Mouse (Mus musculus) common myeloid progenitor, adult 5-6 weeks (primary cell): ENCODE results near the gene Lpp. TPM values are rescaled to one million over a fixed set of nuclear protein-coding genes. Genes with fewer than 3 reads are reported as not detected.
A peak's percentile ranks its signal among the peaks of the same experiment; 100 is the strongest.

Experiments
- ATAC-seq: replicated peaks from 2 replicates; pipeline ENCODE4 v1.8.0; 2016; ENCODE audit warnings: low read depth, mild to moderate bottlenecking, moderate TSS enrichment, inconsistent platforms; ENCODE audit not compliant: poor library complexity, severe bottlenecking
- total RNA-seq: library from RNA; stranded (forward); fragments of 200-1000, 187-1606 nt; gene quantifications from 2 replicates; pipeline ENCODE4 v1.2.3, GENCODE M21; 2017

Lpp gene
- total RNA-seq, 1 experiment from 2014 or later: 4.2 TPM

DNA sequence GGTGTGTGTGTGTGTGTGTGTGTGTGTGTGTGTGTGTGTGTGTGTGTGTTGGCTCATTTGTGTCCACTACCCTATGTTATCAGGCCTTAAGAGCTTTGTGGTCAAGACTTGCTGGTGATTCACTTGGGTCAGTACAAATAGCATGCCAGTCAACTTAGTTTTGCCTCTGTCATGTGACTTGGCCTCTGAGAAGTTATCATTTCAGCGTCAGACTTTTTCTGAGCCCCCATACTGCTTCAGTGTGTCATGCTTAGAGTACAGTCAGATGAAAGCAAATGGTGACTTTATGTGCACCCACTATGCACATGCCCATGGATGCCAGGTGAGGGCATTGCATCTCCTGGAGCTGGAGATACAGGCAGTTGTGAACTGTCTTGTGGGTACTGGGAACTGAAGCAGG lies 38.5 kb downstream of the Lpp start:
- ATAC-seq: no peak

DNA sequence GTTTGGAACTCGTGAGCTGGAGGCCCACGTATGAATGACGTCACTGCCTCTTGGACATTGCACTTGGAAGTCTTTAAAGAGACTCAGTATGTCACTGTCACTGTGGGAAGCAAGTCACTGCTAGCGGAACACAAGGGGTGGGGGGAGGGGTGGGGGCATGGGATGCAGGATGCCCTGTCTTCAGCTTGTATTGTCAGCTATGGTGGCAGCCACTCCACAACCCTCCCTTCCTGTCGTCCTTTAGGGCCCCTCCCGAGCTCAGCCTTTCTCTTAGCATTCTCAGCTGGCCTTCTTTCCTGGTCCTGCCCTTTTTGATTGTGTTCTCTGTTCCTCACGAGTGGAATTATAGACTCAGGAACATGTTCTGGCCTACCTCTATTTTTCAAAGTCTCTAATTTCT lies 40.3 kb downstream of the Lpp start:
- ATAC-seq: no peak

DNA sequence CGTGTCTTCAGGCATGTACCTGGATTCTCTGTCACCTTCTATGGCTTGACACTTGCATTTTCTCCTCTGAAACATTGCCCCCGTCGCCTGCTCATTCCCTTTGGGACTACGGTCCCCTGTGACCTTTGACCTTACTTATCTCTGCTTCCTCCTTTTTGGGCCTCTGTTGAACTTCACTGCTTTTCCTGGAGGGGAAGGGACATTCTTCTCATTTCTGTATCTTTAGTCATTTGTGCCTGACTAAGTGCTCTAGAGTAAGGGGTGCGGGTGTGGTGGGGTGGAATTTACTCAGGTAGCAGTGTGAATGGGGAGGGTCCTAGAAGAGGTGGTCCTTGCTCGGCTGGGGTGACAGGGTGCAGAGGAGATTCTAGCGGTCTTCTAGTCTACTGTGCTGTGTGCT lies 40.7 kb downstream of the Lpp start:
- no peak for ATAC-seq

DNA sequence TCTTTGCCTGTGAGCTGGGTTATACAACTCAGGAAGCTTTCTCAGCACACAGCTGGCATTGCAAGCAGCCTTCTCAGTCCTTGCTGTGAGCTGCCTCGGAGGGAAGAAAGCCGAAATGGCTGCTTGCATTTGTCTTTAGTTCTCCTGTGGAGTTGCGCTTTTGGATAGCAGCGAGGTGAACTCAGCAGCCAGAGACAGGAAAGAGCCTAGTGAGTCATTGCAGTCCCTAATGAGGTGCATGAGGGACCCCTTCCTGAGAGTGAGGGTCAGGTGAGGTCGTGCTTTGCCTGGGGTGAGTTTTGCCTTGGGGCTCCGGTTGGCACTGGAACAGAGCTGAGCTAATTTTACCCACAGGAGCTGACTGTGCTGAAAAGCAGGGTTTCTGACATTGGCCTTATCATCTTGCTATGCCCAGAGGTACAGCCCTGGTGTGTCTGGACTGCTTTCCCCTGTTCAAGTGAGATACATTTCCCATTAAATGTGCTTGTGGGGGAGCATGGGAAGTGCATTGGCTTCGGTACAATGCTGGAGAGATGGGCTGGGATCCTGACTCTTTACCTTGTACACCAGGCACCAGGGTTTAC lies 41.3 kb downstream of the Lpp start:
- ATAC-seq: no peak

DNA sequence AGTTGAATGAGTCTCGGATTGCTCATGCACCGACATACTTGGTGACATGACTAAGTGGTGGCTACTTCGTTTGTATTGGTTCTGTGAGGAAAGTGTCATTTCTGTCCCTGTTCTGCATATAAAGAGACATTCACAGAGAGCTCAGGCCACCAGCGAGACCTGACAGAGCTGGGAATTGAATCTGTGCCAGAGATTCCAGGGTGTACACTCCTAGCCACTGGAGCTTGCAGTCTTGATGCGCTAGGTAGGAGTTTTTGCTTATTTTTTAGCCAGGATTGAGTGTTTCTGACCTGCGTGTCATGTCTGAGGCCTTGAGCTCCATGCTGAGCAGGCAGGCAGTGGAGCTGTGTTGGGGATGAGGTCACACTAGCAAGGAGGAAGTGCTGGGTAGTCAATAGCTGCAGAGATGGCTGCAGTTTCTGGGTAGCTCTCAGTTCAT lies 41.8 kb downstream of the Lpp start:
- ATAC-seq: peak; percentile 58

DNA sequence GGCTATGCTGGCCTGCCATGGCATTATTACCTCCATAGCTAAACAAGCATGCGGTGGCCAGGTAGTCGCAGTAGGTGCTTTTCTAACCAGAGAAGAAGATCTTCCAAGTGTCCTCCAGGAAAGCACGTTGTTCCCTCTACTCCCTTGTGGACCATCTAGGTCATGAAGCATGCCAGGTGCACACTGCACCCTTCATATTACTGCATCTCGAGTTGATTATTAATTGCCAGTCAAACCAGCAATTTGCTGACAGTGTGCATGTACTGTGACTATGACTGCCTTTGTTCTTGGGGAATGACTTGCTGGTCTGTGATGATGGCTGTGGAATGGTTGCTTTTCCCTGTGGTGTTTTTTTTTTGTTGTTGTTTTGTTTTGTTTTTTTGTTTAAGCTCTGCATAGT lies 45.1 kb downstream of the Lpp start:
- ATAC-seq: no peak

DNA sequence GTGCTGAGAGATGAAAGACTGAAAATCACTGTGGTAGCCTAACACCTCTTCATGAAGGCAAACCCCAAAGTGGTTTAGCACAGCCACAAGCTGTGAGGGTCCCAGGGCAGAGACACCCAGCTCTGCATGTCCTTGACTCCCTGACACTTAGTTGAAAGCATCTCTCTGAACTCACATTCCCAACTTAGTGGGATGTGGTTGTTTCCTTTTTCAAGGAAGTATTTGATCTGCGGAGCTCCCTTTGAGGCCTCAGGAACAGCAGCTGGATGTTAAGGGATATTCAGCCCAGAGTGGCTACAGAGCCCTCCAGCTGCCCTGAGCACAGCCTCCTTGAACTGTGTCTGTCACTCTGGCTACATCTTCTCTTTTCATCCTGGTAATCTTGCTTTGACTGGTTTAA lies 48.0 kb downstream of the Lpp start:
- ATAC-seq: no peak

DNA sequence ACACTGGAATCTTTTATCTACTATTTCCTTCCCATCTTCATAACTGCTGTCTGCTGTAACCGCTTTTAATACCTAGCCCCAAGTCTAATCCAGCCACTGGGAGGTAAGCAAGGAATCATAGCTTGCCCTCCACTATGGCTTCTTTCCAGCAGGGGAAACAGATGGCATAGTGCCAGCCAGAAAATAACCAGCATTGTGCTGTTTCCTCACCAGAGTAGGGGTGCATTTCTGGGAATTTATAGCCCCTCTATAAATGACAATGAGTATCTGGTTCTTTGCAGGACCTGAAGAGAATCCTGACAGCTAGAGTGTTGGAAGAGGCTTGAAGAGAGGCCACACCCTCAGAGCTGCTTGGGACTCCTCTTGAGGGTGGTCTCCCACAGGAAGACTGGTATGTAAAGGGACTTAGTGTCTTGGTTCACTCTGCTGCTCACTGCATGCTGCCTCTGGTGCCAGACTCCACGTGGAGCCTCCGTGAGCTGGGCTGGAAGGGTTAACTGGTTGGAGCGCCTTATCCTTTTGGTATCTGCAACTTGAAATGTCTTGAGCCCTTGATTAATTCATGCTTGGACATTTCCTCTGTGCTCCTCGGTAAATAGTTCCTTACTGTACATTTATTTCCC lies 49.3 kb downstream of the Lpp start:
- no peak for ATAC-seq

DNA sequence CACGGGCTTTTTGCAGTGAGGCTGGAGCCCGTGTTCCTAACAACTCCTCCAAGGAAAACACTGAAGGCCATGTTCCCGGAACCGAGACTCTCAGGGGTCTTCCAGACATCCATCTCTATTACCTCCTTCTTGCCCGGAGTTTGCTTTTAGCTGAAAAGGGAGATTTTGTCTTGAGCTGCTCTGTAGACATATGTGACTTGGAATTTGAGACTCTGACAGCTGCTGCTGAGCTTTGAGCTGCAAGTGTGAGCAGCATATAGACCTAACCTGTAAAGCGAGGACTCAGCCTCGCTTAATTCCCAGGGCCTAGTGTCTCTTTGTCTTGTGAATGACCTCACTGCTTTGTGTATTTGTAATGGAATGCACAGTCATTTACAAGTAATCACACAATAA lies 49.8 kb downstream of the Lpp start:
- no peak for ATAC-seq

DNA sequence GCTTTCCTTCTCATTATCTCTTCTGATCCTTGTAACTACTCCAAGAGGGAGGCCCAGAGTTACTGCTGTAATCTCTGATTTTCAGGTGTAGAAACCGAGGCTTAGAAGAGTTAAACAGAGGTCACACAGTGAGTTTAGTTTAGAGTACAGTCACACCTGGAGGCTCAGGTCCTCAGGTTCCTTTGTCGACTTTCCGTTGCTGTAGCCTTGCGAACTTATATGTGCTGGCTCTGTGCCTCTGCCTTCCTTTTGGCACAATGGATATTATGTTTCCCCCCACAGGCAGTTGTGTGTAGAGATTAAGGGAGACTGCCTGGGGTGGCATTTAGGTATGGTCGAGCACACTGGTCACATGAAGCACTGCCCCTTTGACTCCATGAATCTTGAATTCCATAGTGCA lies 50.2 kb downstream of the Lpp start:
- no peak for ATAC-seq

DNA sequence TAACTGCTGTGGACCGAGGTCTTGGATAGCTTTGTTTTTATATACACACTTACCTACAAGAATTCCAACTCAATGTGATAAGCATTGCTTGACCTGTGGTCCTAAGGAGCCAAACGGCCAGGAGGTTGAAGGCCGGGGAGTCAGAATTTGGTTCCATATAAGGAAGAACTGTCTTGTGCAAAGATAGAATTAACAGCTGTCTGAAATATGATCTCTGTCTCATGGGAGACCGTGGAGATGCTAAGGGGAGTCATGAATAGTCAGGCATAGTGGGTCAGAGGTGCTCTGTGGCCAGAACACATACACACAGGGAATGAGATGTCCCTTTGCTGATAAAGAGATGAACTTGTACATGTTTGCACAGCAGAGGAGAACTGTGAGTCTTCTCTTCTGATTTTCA lies 51.5 kb downstream of the Lpp start:
- no peak for ATAC-seq

DNA sequence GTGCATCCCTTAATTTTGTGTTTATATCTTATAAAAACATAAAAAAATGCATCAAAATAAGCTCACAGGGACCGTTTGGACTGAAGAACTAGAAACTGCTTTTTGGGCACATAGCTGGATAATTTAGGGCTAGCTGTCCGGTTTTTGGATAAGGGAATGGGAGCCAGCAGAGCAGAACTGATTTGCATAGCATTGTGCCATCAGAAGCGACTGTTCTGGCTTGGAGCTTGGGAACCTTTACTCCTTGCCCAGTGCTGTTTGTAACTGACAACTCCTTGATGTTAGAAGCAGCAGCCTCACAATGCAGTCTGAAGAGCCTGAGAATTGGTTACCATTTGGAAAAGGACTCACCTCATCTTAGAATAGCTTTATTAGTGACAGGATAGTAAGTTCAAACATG lies 52.2 kb downstream of the Lpp start:
- ATAC-seq: no peak

DNA sequence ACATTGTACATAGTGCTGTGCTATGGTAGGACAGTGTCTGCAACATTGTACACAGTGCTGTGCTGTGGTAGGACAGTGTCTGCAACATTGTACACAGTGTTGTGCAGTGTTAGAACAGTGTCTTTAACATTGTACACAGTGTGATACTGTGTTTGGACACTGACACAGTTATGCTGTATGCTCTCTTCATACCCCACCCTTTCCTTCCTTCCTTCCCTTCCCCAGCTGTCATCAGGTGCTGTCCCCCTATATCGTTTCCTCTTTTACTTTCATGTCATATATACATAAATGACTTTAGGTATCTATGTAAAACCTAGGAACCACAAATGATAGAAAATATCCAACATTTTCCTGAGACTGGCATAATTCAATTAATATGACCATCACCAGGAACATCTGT lies 53.1 kb downstream of the Lpp start:
- no peak for ATAC-seq

DNA sequence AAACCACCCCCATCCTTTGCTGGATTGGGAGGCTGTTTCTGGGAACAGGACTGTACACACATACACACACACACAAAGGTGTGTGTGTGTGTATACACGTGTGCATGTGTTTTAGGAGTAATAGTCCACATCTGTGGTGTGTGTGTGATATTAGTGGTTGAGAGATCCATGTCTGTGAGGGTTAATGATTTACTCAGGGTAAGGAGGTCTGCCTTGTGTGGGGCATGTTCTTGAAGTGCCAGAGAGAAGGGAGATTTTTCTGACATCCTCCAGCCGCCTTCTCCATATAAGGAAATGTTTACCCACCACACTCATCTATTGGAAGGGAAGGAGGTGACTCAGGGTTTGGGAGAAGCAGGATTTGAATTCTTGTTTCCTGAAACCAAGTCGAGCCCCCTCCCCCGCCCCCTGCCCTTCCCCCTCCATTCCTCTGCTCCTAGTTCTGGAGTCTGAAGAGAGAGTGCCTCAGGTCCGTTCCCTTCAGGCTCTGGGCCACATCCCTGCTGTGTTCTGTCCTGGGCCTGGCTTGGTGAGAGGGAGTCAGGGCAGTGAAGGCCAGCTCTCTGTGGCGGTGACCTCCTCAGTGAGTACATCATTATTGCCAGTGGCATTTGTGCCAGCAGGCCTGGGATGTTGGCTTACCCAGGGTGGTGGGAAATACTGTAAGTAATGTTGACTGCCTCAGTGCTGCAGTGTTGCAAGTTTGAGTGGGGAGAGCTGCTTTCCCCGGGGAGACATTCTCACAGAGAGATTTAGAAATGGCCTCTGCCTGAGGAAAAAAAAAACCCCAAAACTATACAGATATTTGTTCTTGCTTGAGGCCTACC lies 54.6 kb downstream of the Lpp start:
- no peak for ATAC-seq

DNA sequence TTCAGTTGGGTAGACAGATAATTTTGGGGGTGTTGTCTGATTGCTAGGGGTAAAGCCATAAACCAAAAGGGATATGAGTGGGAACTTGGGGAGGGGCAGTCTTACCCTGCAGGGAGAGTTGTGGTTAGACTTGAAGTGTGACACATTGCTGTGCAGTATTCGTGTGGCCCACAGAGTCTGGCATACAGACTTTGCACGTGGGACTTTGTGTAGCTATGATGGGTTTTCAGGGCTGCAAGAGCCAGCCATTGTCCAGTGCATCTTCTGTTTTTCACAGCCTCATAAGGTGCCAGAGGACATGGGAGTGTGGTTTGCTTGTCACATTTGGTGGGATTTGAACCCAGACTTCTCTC lies 55.2 kb downstream of the Lpp start:
- ATAC-seq: peak; percentile 54

DNA sequence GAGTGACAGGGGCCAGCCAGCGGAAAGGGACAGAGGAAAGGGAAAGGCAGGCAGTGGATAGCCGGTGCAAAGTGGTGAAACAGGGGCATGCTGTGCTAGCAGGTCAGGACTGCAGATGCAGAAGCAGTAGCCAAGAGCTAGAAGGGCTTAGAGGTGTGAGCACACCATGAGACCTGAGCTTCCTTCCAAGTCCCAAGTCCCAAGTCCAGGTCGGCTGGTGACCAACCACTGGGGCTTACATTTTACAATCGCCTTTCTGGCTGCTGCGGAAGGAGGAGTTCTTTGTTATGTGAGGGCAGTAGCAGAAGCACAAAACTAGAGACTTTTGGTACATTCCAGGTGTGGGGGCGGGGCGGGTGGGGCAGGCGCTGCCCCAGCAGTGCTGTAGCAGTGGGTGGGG lies 56.5 kb downstream of the Lpp start:
- no peak for ATAC-seq

DNA sequence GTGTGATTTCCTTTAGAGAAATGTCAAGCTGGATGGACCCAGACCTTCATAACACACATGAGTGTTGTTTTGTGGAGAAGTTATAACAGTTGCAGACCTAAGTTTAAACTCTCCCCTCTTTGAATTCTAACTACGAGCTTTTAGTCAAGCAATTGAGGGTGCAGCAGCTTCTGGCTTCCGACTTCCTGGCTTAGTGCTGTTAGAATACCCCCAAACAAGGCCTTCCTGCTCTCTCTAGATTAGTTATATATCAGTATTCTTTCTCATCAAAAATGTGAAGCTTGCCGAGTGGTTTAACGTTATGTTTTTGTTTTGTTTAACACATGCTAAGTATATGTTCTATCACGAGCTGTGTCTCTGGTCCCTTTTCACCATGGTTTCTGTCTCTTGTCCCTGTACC lies 56.9 kb downstream of the Lpp start:
- ATAC-seq: no peak

DNA sequence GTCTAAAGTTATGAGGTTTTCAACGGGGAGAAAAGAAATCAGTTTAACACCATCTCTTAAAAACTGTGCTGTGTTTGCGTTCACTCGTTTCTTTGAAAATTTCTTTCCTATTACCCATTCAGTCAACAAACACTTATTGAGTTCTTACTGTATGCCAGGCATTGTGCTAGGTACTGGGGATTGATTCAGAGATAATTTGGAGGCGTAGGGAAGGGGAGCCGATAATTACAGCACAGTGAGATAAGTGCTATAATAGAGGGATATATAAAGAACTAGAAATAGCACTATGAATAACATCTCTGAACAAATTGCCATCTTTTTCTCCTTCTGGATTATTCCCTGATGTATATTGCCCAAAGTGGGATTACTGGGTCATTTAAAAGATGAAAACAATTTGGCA lies 57.8 kb downstream of the Lpp start:
- ATAC-seq: no peak

DNA sequence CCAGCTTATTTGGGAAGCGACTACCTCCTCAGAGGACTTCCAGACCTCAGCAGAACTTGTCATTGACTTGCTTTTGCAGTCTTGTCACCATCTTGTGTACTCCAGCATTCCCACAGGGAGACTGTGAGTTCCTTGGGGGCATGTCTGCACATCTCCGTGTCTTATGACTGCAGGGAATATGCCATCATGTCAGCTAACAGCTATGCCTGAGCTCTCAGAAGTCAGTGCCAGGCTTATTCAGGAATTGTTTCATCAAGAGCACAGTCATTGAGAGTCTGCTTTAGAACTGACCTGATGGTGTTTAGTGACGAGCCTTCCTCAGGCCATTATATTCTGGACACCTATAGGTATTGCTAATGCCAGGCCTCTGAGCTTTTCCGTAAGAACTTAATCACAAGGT lies 60.2 kb downstream of the Lpp start:
- ATAC-seq: no peak

DNA sequence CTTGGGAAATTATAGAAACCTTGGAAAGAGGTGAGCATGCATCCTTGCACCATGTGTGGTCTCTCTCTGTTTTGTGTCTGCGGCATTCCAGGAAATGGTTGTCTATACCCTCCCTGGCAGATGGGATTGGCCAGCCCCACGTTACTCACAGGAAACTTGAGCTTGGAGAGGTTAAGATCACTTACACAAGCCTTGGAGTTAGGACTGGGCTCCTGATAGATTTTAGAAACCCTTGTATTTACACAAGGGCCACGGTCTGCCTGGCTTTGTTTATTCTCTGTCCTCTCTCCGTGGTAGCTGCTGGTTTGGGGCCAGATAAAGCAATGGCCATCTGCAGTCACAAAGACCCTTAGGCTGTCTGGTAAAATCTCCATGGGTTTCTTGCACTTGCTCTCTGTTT lies 61.2 kb downstream of the Lpp start:
- no peak for ATAC-seq

DNA sequence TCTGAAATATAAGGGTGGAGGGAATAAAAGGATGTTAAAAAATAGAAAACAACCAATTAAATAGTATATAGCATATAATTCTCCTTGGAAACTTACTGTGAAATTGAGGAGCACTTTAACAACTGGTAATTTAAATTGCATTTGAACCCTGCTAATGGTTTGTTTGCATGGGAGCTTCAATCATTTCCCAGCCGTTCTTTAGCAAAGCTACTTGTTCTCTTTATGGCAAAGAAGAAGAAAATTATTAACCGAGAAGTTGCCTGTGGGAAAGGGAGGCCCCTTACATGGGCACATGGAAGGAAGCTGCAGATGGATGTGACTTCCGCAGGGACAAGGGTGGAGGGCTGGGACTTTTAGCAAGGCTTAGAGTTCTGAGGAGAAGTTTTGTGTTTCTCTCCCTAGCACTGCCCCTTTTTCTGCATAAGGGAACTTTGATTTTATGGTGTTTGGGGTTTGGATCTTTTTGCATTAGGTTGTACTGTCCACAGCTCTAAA lies 62.1 kb downstream of the Lpp start:
- no peak for ATAC-seq

DNA sequence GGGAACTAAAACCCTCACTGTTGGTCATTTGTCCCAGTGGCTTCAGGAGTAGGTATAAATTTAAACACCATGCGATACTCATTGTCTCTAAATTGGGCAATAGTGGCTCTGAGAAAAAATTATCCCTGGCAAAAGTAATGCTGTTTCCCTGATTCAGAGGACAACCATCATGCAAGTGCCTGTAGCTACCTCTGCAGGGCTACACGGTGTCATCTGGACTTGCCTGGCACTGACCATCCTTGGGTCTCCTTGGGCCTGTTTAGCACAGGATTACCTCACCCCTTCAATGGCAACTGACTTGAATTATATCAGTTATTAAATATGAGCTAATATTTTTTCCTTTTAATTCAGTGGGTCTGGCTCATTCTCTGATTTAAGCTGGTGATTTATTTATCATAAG lies 70.5 kb downstream of the Lpp start:
- ATAC-seq: no peak
